Mouse (Mus musculus): Measurements from ENCODE around the gene Zfp281.

GRCm38 (mm10) chr1:136600647-136601345 lies 23.9 kb upstream of the Zfp281 start:
- TF ChIP-seq CTCF (conservative IDR thresholded peaks at IDR 0.05; ENCODE audit: low read length) (no peak), NANOG (IDR thresholded peaks at IDR 0.05; ENCODE audit: borderline replicate concordance, low read length) (no peak)
